Mouse (Mus musculus) ES-E14 (cell line): Measurements from ENCODE around the gene Serpinb8.

Source experiments
- CHD2 ChIP-seq: IDR thresholded peaks from 2 replicates; pipeline ENCODE4 v1.6.1; 2014; ENCODE audit warnings: mild to moderate bottlenecking, low read depth, low read length, inconsistent platforms
- MAFK ChIP-seq: IDR thresholded peaks from 2 replicates; pipeline ENCODE4 v1.6.1; 2014; ENCODE audit warnings: mild to moderate bottlenecking, low read depth, low read length, inconsistent platforms; ENCODE audit not compliant: insufficient read depth
- ZC3H11A ChIP-seq: IDR thresholded peaks from 2 replicates; pipeline ENCODE4 v1.6.1; 2012; ENCODE audit warnings: low read depth, mild to moderate bottlenecking, inconsistent platforms, low read length, borderline replicate concordance
- ZNF384 ChIP-seq: IDR thresholded peaks from 2 replicates; pipeline ENCODE4 v1.6.1; 2012; ENCODE audit warnings: low read depth, low read length, inconsistent platforms

GRCm38 (mm10) chr1:107598476-107598875 is 8.7 kb downstream of the Serpinb8 start:
- TF ChIP-seq ZNF384 (no peak), MAFK (no peak), ZC3H11A (no peak), CHD2 (no peak)
